Mouse (Mus musculus) heart, adult 2 months (tissue): ENCODE data around the gene Slc44a2. TPM values are rescaled to one million over a fixed set of nuclear protein-coding genes. Genes with fewer than 3 reads are reported as not detected.

Experiments
- DNase-seq, 2 experiments: peaks; one replicate each; pipeline ENCODE4 v3.0.0; 2021
- H3K27ac ChIP-seq: fragments of 200-600 bp; 2 replicates; pipeline ENCODE4 v1.8.1; 2022
- H3K27me3 ChIP-seq: fragments of 200-500 bp; 2 replicates; pipeline ENCODE4 v1.6.1; 2012; ENCODE audit warnings: mild to moderate bottlenecking, low read length, inconsistent platforms, mixed read lengths; ENCODE audit not compliant: control insufficient read depth, insufficient read depth
- H3K36me3 ChIP-seq: fragments of 200-500 bp; 2 replicates; pipeline ENCODE4 v1.6.1; 2012; ENCODE audit warnings: low read length, inconsistent platforms; ENCODE audit not compliant: control insufficient read depth, insufficient read depth
- H3K4me1 ChIP-seq: fragments of 200-500 bp; 2 replicates; pipeline ENCODE4 v1.6.1; 2011; ENCODE audit warnings: low read length; ENCODE audit not compliant: control insufficient read depth, insufficient read depth
- H3K4me3 ChIP-seq: fragments of 200-600 bp; 2 replicates; pipeline ENCODE4 v1.8.1; 2022
- H3K79me2 ChIP-seq: fragments of 200-500 bp; replicated peaks from 2 replicates; pipeline ENCODE4 v1.6.1; 2012; ENCODE audit warnings: mild to moderate bottlenecking, inconsistent platforms, low read length, moderate library complexity, mixed read lengths; ENCODE audit not compliant: control insufficient read depth, insufficient read depth
- H3K9ac ChIP-seq: fragments of 200-500 bp; 2 replicates; pipeline ENCODE4 v1.6.1; 2012; ENCODE audit warnings: low read depth, mild to moderate bottlenecking, control low read depth, inconsistent platforms, low read length, mixed read lengths
- CTCF ChIP-seq: fragments of 200-600 bp; IDR thresholded peaks from 2 replicates; pipeline ENCODE4 v1.8.1; 2022; ENCODE audit warnings: antibody characterized with exemption, mild to moderate bottlenecking, moderate library complexity
- EP300 ChIP-seq: fragments of 200-500 bp; IDR thresholded peaks from 2 replicates; pipeline ENCODE4 v1.6.1; 2011; ENCODE audit warnings: low read depth, low read length, control low read depth; ENCODE audit not compliant: insufficient read depth
- POLR2A ChIP-seq: fragments of 200-500 bp; IDR thresholded peaks from 2 replicates; pipeline ENCODE4 v1.6.1; 2011; ENCODE audit warnings: mild to moderate bottlenecking, low read depth, low read length, control low read depth; ENCODE audit not compliant: insufficient read depth
- WGBS: fragments of 180-500 bp; shearing (Covaris S2); methylation state at CpG from one replicate; pipeline ENCODE4 v1.1.7; 2018; 5-methylcytosine and 5-hydroxymethylcytosine counted together
- intact Hi-C: fragments of 180-260 bp; cut with DNase I; formaldehyde crosslinking; loops from one replicate; pipeline ENCODE4 v1.15.1; 2025
- polyA plus RNA-seq: library from polyadenylated mRNA; depleted of rRNA; stranded (reverse); fragments of >200 nt; gene quantifications from 2 replicates; pipeline ENCODE4 v1.2.3, GENCODE M21; 2012
- total RNA-seq, 2 experiments: library from RNA; stranded (reverse); gene quantifications; 2 replicates each; pipeline ENCODE4 v1.2.3; 2021

Slc44a2 gene
- total and polyA plus RNA-seq, 3 experiments: 77.0 to 89.5 (median 86.8) TPM

GRCm38 (mm10) chr9:21368131-21368584, 47.7 kb downstream of the Slc44a2 start:
- H3K4me3 ChIP-seq: peak overlapping the region; percentile 76
- no peaks in the 10 kb centered on the region for H3K27me3 ChIP-seq
- peaks cover 2% of the 10 kb centered on the region for H3K4me1 ChIP-seq
- 1% methylated on average over 38 of the region's 38 CpGs for WGBS
- H3K36me3 ChIP-seq: no peaks in the 10 kb centered on the region
- intact Hi-C loops: loop anchor here (5.0 kb wide), 1 partner anchor 126 kb away; no protein-coding TSS in a partner anchor
- H3K27ac ChIP-seq: peak overlapping the region; percentile 94
- peak overlapping the region; percentile 54 for H3K9ac ChIP-seq
- peaks cover 5% of the 10 kb centered on the region; the same call in 1 of the 2 replicates for H3K79me2 ChIP-seq
- DNase-seq: peak; percentile 76 to 78
- TF ChIP-seq POLR2A (no peak), CTCF (no peak), EP300 (no peak)

GRCm38 (mm10) chr9:21369080-21369479, 48.6 kb downstream of the Slc44a2 start:
- TF ChIP-seq CTCF (no peak), EP300 (no peak), POLR2A (no peak)
- no peaks in the 10 kb centered on the region for H3K36me3 ChIP-seq
- H3K79me2 ChIP-seq: peaks cover 5% of the 10 kb centered on the region
- no peak overlapping the region for H3K27ac ChIP-seq
- DNase-seq: no peak
- no peaks in the 10 kb centered on the region for H3K27me3 ChIP-seq
- no peak overlapping the region for H3K4me3 ChIP-seq
- H3K9ac ChIP-seq: no peak overlapping the region
- H3K4me1 ChIP-seq: peaks cover 2% of the 10 kb centered on the region
- WGBS: 44% methylated on average over 11 of the region's 11 CpGs
- intact Hi-C loops: loop anchor here (5.0 kb wide), 1 partner anchor 127 kb away; no protein-coding TSS in a partner anchor

GRCm38 (mm10) chr9:21370876-21371275, 50.4 kb downstream of the Slc44a2 start:
- intact Hi-C loops: no loop called here

GRCm38 (mm10) chr9:21372508-21372907, 52.0 kb downstream of the Slc44a2 start:
- TF ChIP-seq EP300 (no peak), POLR2A (no peak), CTCF (no peak)
- Histone ChIP-seq H3K27ac (no peak overlapping the region), H3K9ac (no peak overlapping the region), H3K27me3 (no peaks in the 10 kb centered on the region), H3K36me3 (no peaks in the 10 kb centered on the region), H3K4me1 (peaks cover 2% of the 10 kb centered on the region), H3K79me2 (peaks cover 11% of the 10 kb centered on the region), H3K4me3 (no peak overlapping the region)
- DNase-seq: no peak
- intact Hi-C loops: no loop called here
- 22% methylated on average over 1 of the region's 1 CpGs for WGBS

More at GRCm38 (mm10) chr9:21370876-21371275, 50.4 kb downstream of the Slc44a2 start:
- Histone ChIP-seq H3K9ac (no peak overlapping the region), H3K36me3 (no peaks in the 10 kb centered on the region), H3K27ac (no peak overlapping the region), H3K79me2 (peaks cover 9% of the 10 kb centered on the region), H3K4me1 (peaks cover 2% of the 10 kb centered on the region), H3K27me3 (no peaks in the 10 kb centered on the region), H3K4me3 (no peak overlapping the region)
- no peak for TF ChIP-seq POLR2A
- WGBS: 79% methylated on average over 2 of the region's 2 CpGs
- DNase-seq: no peak

- TF ChIP-seq EP300: no peak
- no peak for TF ChIP-seq CTCF
- TF ChIP-seq POLR2A: no peak
- Histone ChIP-seq H3K27ac (no peak overlapping the region), H3K9ac (no peak overlapping the region), H3K79me2 (peaks cover 17% of the 10 kb centered on the region), H3K27me3 (no peaks in the 10 kb centered on the region), H3K4me3 (no peak overlapping the region), H3K36me3 (no peaks in the 10 kb centered on the region), H3K4me1 (no peaks in the 10 kb centered on the region)
- 74% methylated on average over 3 of the region's 3 CpGs for WGBS
- DNase-seq: no peak
- intact Hi-C loops: no loop called here
Observed at GRCm38 (mm10) chr9:21379195-21379594, 58.7 kb downstream of the Slc44a2 start.

GRCm38 (mm10) chr9:21380868-21381267, 60.4 kb downstream of the Slc44a2 start:
- no peaks in the 10 kb centered on the region for H3K27me3 ChIP-seq
- no peak overlapping the region for H3K4me3 ChIP-seq
- H3K79me2 ChIP-seq: peaks cover 16% of the 10 kb centered on the region
- DNase-seq: no peak
- TF ChIP-seq CTCF (no peak), EP300 (no peak), POLR2A (no peak)
- intact Hi-C loops: no loop called here
- H3K4me1 ChIP-seq: no peaks in the 10 kb centered on the region
- H3K27ac ChIP-seq: no peak overlapping the region
- no peaks in the 10 kb centered on the region for H3K36me3 ChIP-seq
- no peak overlapping the region for H3K9ac ChIP-seq
